Mouse (Mus musculus) WW6 (cell line): ENCODE data around the gene Olfr1293-ps.

Experiments used
- DNase-seq: peaks from one replicate; pipeline ENCODE4 v3.0.0-alpha.2; 2013; ENCODE audit warnings: low read depth, low spot score

The Olfr1293-ps gene

DNA sequence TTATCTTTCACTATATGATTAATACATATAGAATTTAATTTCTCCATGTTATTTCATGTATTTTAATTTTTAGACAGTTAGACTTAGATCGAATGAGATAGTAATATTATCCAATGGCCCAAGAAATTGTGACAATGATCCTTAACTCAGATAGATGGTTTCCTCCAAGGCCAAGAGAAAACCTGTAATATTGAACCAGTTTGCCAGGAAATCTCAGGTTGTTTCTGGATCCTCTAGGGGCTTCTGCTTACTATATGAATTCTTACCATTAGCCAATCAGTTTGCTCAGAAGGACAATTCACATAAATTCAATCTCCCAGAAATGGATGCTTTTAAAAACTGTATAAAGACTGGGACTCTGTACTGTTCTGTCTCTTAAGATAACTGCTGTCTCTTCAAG, at the start of gene Olfr1293-ps:
TSS of gene Olfr1293-ps (plus strand) at position 301 of the 400 bp plus-strand sequence.
- DNase-seq: no peak

DNA sequence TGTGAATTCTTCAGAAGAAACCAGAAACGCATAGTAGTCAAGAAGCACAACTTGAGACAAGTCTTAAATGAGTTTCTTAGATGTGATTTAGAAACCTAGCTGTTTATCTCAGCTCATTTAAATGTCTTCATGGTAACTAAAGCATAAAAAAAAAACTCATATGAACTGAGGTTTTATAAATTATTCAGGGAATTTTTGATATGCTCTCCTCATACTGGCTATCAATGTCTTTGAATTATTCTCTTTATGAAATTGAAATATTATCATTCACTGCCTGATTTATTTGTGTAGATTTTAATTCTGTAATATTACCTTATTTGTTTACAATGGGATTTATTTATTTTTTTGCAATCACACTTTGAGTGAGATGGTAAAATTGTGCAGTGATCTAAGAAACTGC, 44.5 kb upstream of the Olfr1293-ps start, which contains the start of gene Olfr1289:
TSS of gene Olfr1289 (plus strand) at position 301 of the 400 bp plus-strand sequence.
- no peak for DNase-seq

DNA sequence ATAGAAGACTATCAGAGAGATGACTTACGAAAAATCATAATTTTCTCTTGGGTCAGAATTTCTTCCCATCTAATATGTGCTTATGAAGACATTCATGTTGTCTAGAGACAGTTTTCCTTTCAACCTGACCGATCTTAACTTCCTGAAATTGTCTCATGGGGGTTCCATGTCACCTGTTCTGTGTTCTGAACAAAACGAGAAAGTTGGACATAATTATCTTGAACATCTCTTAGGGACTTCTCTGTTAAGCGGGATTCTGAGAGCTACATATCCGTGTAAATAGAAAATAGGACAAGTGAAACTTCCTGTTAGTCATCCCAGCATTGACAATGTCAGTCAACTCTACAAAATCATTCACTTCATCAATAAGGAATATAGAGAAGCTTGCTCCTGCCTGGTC, 31.3 kb upstream of the Olfr1293-ps start, which contains the start of gene Olfr1290:
TSS of gene Olfr1290 (minus strand) at position 101 of the 400 bp plus-strand sequence.
- DNase-seq: no peak

DNA sequence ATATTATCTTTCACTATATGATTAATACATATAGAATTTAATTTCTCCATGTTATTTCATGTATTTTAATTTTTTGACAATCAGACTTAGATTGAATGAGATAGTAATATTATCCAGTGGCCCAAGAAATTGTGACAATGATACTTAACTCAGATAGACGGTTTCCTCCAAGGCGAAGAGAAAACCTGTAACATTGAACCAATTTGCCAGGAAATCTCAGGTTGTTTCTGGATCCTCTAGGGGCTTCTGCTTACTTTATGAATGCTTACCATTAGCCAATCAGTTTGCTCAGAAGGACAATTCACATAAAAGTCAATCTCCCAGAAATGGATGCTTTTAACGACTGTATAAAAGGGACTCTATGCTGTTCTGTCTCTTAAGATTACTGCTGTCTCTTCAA, 28.1 kb upstream of the Olfr1293-ps start, which contains the start of gene Olfr1291-ps1:
TSS of gene Olfr1291-ps1 (plus strand) at position 301 of the 400 bp plus-strand sequence.
- no peak for DNase-seq

- no peak for DNase-seq
Observed at GRCm38 (mm10) chr2:111517451-111517850, 7.6 kb upstream of the Olfr1293-ps start.

DNA sequence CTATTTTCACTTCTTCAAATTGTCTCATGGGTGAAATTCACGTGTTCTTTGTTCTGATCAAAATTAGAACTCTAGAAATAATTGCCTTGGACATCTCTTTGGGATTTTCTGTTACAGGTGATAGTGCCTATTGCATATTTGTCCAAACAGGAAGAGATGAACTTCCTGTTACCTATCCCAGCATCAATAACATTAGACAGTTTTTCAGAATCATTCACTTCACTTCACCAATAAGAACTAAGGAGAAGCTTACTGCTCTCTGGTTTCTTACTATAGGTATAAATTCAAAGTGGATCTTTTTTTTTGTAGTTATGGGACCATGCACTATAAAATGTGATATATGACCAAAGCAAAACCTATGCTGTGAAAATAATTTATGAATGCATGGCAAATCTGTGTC, 15.2 kb downstream of the Olfr1293-ps start, which contains the start of gene Olfr1294:
TSS of gene Olfr1294 (minus strand) at position 101 of the 400 bp plus-strand sequence.
- DNase-seq: no peak

GRCm38 (mm10) chr2:111569581-111569980, 44.6 kb downstream of the Olfr1293-ps start, which contains the start of gene Olfr1295:
Gene Olfr1295, minus strand, starts transcription at chr2:111569681.
- DNase-seq: no peak
